Mouse (Mus musculus) midbrain, embryonic 15.5 days (tissue): ENCODE measurements at regions not wholly inside any gene's neighbourhood (a gene's known extent, or its start where the extent isn't known, plus 50 kb on each side); places are given as distances from the start of the nearest gene placed in this dataset.

Source experiments
- ATAC-seq: fragments of 200-750 bp; cut with Nextera tagmentation; replicated peaks from 2 replicates; pipeline ENCODE4 v1.8.0; 2017; ENCODE audit warnings: moderate TSS enrichment
- H3K27ac ChIP-seq: fragments of 300-500 bp; sonication (generic); 2 replicates; pipeline ENCODE4 v1.5.1; 2015; ENCODE audit warnings: mild to moderate bottlenecking, inconsistent platforms
- H3K27me3 ChIP-seq: fragments of 300-500 bp; sonication (generic); replicated peaks from 2 replicates; pipeline ENCODE4 v1.6.1; 2015; ENCODE audit warnings: inconsistent platforms
- H3K36me3 ChIP-seq: fragments of 300-500 bp; sonication (generic); replicated peaks from 2 replicates; pipeline ENCODE4 v1.6.1; 2015; ENCODE audit warnings: inconsistent platforms
- H3K4me1 ChIP-seq: fragments of 300-500 bp; sonication (generic); 2 replicates; pipeline ENCODE4 v1.6.1; 2015; ENCODE audit warnings: inconsistent platforms
- H3K4me2 ChIP-seq: fragments of 300-500 bp; sonication (generic); 2 replicates; pipeline ENCODE4 v1.6.1; 2015; ENCODE audit warnings: inconsistent platforms, mild to moderate bottlenecking, moderate library complexity
- H3K4me3 ChIP-seq: fragments of 300-500 bp; sonication (generic); 2 replicates; pipeline ENCODE4 v1.5.1; 2015; ENCODE audit warnings: mild to moderate bottlenecking, inconsistent platforms
- H3K9ac ChIP-seq: fragments of 300-500 bp; sonication (generic); 2 replicates; pipeline ENCODE4 v1.6.1; 2015; ENCODE audit warnings: mild to moderate bottlenecking, inconsistent platforms
- H3K9me3 ChIP-seq: fragments of 300-500 bp; sonication (generic); 2 replicates; pipeline ENCODE4 v1.6.1; 2016; ENCODE audit warnings: inconsistent platforms
- WGBS: fragments of 180-500 bp; shearing (Covaris S2); methylation state at CpG from one replicate; pipeline ENCODE4 v1.1.7; 2015; ENCODE audit warnings: mixed read lengths; 5-methylcytosine and 5-hydroxymethylcytosine counted together

DNA sequence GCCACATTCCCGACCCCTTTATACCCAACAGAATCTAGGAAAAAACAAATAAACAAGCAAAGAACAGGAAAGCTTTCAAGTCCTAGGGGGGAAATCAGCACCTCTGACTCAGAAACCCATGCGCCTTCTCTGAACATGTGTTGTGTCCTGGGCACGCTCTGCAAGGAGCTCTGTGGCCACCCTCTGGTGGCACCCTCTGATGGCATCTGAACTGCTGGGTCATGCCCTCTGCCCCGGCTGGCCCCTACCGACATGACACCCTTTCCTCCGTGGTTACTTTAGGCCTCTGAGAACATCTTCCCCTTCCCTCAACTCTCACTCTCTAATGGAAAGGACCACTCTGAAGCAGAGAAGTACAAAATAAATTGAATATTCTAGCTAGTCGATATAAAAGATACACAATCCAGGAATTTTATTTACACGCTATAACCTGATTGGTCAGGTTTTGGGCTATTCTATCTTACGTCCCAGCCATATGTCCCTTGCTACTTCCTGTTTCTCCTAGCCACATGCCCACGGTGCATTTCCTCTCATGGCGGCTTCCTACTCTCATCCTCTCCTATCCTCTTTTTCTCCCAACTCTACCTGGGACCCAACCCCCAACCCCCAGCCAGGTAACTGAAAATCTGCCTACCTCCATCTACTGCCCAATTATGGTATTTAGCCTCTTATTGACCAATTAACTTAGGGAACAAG, 248.5 kb downstream of the Setd4 start:
- H3K4me2 ChIP-seq = no peak overlapping the region
- WGBS = 87% methylated on average over 11 of the region's 11 CpGs
- no peak overlapping the region for H3K9ac ChIP-seq
- no peaks in the 10 kb centered on the region for H3K27me3 ChIP-seq
- no peaks in the 10 kb centered on the region for H3K9me3 ChIP-seq
- no peaks in the 10 kb centered on the region for H3K36me3 ChIP-seq
- H3K27ac ChIP-seq = no peak overlapping the region
- H3K4me3 ChIP-seq = no peak overlapping the region
- H3K4me1 ChIP-seq = no peaks in the 10 kb centered on the region
- ATAC-seq = no peak

DNA sequence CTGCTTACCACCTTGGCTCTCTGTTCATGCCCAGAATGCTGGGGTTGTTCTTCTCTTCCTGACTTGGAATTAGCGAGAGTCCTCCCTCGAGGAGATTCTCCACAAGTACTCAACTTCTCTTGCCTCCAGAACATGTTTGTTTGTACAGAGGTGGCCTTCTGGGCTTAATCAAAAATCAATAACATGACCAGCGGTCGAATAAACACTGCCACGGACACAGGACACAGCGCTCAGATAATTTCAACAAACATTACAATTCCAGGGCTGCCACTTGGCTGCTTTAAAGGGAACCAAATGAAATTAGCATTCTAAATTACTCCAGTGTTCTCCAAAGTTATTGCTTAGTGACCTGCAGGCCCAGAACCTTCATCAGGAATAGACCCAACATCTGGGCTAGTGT, 249.9 kb downstream of the Setd4 start:
- Histone ChIP-seq H3K4me2 (no peak overlapping the region), H3K27ac (no peak overlapping the region), H3K9me3 (no peaks in the 10 kb centered on the region), H3K4me3 (no peak overlapping the region), H3K4me1 (no peaks in the 10 kb centered on the region), H3K9ac (no peak overlapping the region), H3K27me3 (no peaks in the 10 kb centered on the region), H3K36me3 (no peaks in the 10 kb centered on the region)
- no peak for ATAC-seq
- WGBS = 83% methylated on average over 6 of the region's 6 CpGs

DNA sequence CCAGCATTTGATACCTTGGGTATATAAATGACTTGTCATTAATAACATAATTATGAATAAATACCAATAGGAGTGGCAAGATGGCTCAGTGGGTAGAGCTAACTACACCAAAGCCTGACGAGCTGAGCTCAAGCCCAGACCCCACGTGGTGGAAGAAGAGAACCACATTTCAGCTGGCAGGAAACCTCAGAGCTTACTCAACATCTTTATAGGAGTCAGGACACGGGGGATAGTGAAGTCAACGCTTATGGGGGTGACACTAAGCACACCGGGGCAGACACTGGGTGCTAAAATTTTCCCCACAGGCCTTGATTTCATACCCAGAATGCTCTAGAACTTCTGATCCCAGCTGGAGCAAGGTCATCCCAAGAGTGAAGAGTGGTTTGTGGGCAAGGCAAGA, 259.3 kb downstream of the Setd4 start:
- Histone ChIP-seq H3K9me3 (no peaks in the 10 kb centered on the region), H3K4me1 (no peaks in the 10 kb centered on the region), H3K27ac (no peak overlapping the region), H3K27me3 (no peaks in the 10 kb centered on the region), H3K4me3 (no peak overlapping the region), H3K9ac (no peak overlapping the region), H3K4me2 (no peak overlapping the region), H3K36me3 (no peaks in the 10 kb centered on the region)
- ATAC-seq = no peak
- 88% methylated on average over 5 of the region's 5 CpGs for WGBS

DNA sequence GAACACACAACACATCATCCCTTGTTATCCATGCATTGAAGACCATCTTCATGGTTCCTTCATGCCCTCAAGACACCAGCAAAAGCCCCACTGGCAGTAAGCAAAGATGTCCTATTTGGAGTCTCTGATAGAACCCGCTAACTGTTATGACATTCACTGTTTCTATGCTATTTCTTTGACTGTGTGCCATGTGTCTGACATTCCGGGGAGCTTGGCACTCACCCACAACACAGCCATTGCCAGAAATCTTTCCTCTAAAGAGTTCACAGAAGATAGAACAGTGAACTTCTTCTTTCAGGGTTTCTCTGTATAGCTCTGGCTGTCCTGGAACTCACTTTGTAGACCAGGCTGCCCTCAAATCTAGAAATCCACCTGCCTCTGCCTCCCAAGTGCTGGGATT, 261.2 kb downstream of the Setd4 start:
- no peaks in the 10 kb centered on the region for H3K4me1 ChIP-seq
- no peaks in the 10 kb centered on the region for H3K36me3 ChIP-seq
- no peaks in the 10 kb centered on the region for H3K9me3 ChIP-seq
- H3K27ac ChIP-seq = no peak overlapping the region
- no peak for ATAC-seq
- no peaks in the 10 kb centered on the region for H3K27me3 ChIP-seq
- no peak overlapping the region for H3K4me2 ChIP-seq
- 86% methylated on average over 2 of the region's 2 CpGs for whole genome bisulfite sequencing
- no peak overlapping the region for H3K9ac ChIP-seq
- no peak overlapping the region for H3K4me3 ChIP-seq

DNA sequence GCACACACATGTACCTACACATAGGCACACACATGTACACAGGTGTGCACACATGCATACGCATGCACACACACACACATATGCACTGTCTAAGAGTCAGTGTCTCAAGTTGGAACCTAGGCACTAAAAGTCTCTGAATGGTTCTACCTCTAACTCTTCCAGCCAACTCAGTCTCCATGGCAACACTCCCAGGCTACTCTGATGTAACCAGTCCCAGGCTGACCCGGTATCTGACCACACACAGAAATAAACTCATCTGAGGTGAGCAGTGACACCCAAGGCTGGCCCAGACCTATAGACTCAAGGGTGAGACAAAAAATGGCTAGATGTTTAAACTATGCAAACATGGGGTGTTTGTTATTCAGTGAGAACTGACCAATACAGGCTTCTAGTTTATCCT, 262.1 kb downstream of the Setd4 start:
- Histone ChIP-seq H3K9me3 (no peaks in the 10 kb centered on the region), H3K4me3 (no peak overlapping the region), H3K36me3 (no peaks in the 10 kb centered on the region), H3K9ac (no peak overlapping the region), H3K4me1 (no peaks in the 10 kb centered on the region), H3K27ac (no peak overlapping the region), H3K27me3 (no peaks in the 10 kb centered on the region), H3K4me2 (no peak overlapping the region)
- 82% methylated on average over 2 of the region's 2 CpGs for WGBS
- no peak for ATAC-seq

DNA sequence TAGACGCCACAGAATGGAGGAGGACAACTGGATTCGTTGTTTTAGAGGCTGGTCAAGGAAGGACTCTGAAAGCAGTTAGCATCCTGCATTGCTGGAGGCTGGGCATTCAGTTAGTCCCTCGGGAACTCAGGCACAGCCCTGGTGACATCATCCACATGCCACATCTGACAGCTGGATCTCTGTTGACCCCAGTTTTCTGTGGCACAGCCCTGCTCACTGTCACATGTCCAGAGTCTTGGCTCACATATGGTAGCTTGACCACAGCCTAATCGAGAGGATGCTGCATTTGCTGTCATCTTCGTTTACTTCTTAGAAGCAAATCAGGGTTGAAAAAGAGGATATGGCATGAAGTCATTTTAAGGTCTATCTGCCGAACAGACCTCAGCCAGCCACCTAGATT, 265.1 kb downstream of the Setd4 start:
- H3K9me3 ChIP-seq = no peaks in the 10 kb centered on the region
- no peak overlapping the region for H3K4me3 ChIP-seq
- H3K4me2 ChIP-seq = no peak overlapping the region
- no peaks in the 10 kb centered on the region for H3K36me3 ChIP-seq
- H3K27me3 ChIP-seq = no peaks in the 10 kb centered on the region
- no peak overlapping the region for H3K9ac ChIP-seq
- WGBS = 84% methylated on average over 6 of the region's 6 CpGs
- ATAC-seq = no peak
- no peaks in the 10 kb centered on the region for H3K4me1 ChIP-seq
- no peak overlapping the region for H3K27ac ChIP-seq

DNA sequence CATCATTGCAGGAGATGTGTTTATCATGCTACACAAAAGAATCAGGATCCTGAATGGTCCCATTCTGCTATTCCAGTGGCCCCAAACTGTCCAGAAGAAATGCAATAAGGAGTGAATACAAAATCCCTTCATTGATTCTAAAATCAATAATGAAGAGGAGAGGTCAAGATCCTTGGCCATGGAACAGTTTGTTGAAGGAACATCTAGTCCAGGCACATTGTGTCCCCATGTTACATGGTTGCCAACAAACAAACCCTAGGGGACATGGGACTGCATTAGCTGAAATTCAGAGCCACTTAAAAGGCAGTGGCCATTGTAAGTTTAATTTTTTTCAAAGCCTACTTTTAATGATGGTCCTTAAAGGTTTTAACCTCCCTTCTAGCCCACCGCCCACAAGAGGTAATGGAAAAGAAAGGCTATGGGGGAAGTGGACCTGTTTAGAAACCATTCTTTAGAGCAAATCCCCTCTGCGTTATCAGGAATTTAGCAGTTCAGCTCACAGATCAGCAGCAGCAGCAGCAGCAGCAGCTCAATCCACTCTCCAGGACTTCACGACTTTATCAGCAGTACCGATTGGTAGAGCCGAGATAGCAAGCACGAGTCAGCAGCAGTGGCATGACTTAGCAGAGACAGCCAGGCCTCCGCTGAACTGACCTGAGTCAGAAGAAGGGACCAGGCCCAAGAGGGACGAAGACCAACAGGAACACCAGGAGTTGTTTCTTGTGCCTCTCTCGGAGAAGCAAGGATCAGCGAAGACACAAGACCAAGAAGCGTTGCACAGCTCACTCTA, 268.3 kb downstream of the Setd4 start:
- Histone ChIP-seq H3K27me3 (no peaks in the 10 kb centered on the region), H3K9ac (no peak overlapping the region)
- ATAC-seq = no peak

DNA sequence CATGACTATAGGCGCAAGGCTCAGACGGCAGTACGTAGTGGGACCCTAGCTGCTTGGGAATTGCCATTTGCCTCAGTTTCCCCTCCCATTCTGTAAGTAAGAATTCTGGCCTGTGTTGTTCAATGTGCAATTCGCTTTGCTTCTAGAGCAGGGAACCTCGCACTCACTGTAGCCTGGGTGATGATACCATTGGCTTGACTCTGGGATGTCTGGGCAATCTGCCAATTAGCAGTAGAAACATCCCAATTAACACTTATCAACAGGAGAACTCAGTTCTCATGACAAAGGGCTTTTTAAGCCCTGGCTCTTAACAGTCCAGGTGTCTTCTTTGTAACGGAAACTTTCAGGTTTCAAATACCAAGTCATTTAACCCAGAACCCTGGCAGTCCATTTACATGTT, 270.2 kb downstream of the Setd4 start:
- no peak for ATAC-seq
- Histone ChIP-seq H3K36me3 (no peaks in the 10 kb centered on the region), H3K9me3 (no peaks in the 10 kb centered on the region), H3K9ac (no peak overlapping the region), H3K4me2 (no peak overlapping the region), H3K27ac (no peak overlapping the region), H3K4me3 (no peak overlapping the region), H3K27me3 (no peaks in the 10 kb centered on the region), H3K4me1 (peaks cover 4% of the 10 kb centered on the region; the same call in 1 of the 2 replicates)
- WGBS = 72% methylated on average over 6 of the region's 6 CpGs

More for the DNA sequence above, 268.3 kb downstream of the Setd4 start:
- Histone ChIP-seq H3K9me3 (no peaks in the 10 kb centered on the region), H3K36me3 (no peaks in the 10 kb centered on the region), H3K27ac (no peak overlapping the region), H3K4me1 (peaks cover 4% of the 10 kb centered on the region; the same call in 1 of the 2 replicates), H3K4me2 (no peak overlapping the region), H3K4me3 (no peak overlapping the region)
- WGBS = 85% methylated on average over 11 of the region's 11 CpGs

DNA sequence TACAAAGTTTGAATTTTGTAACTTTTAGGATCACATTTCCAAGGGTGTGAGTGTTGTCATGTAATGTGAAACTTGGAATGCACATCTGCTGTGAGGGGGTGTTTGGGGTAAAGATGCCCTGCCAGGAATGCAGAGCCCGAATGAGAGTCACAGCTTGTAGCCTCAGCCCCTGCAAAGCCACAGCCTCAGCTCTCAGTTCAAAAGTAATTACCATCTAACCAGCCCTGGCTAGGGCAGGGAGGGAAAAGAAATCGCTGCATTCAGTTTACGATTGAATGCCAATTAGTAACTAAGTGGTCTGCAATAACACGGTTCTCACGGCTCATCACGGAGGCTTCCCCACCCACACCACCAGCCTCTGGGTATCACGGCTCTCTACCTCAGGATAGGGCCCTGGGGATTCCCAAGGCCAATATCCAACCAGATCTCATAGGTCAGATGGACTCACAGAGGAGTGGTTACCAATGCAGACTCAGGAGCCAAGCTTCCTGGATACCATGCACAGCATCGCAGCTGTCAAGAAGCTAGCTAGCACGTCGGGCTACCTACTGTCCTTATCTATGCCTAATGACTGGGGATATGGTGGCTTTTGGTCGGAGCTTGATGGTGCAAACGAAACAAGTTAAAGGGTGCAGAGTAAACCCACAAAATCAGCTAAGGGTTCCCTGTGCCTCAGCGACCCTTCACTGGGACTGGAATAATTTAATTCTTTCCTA, 275.0 kb downstream of the Setd4 start:
- Histone ChIP-seq H3K4me3 (no peak overlapping the region), H3K4me1 (peaks cover 4% of the 10 kb centered on the region; the same call in 1 of the 2 replicates), H3K27me3 (no peaks in the 10 kb centered on the region), H3K27ac (no peak overlapping the region), H3K9me3 (no peaks in the 10 kb centered on the region), H3K4me2 (no peak overlapping the region), H3K36me3 (no peaks in the 10 kb centered on the region), H3K9ac (no peak overlapping the region)
- 37% methylated on average over 13 of the region's 13 CpGs for WGBS
- no peak for ATAC-seq

DNA sequence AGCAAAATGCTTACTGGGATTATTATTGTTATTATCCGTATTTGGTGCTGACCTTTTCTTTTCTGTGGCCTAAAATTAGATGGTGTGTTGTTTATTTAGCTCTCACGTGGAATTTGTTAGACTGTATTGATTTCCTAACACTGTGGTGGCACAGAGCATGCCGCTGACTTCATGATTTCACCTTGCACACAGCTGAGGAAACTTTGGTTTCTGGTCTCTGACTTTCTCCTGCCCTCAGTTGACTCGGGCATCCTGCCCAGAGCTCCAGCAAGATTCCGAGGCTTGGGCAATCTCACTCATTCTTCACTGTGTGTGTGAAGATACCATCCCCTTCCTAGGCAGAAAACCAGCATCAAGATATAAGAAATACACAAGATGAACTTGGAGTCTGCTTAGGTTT, 279.0 kb downstream of the Setd4 start:
- WGBS = 86% methylated on average over 5 of the region's 5 CpGs
- no peak overlapping the region for H3K27ac ChIP-seq
- no peak overlapping the region for H3K4me3 ChIP-seq
- no peaks in the 10 kb centered on the region for H3K27me3 ChIP-seq
- no peak overlapping the region for H3K9ac ChIP-seq
- H3K4me2 ChIP-seq = no peak overlapping the region
- no peak for ATAC-seq
- H3K9me3 ChIP-seq = no peaks in the 10 kb centered on the region
- no peaks in the 10 kb centered on the region for H3K36me3 ChIP-seq
- no peaks in the 10 kb centered on the region for H3K4me1 ChIP-seq

DNA sequence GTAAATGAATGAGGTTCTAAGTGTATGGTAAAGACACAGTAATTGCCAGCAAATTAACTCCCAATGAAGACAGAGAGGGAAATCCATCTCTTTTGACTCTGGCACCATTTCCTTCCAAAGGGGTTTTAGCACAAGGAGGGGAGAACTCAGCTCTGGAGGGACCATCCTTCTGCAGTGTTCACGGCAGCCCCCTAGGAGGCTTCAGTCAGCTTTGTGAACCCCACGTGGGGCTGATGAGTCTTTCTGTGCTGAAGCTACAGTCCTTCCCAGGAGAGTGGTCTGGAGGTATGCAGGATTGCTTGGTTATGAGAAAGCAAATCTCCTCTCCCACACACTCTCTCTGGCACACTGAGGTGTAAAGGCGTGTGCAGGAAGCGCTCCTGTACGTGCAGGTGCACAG, 280.7 kb downstream of the Setd4 start:
- Histone ChIP-seq H3K27me3 (no peaks in the 10 kb centered on the region), H3K27ac (no peak overlapping the region), H3K4me3 (no peak overlapping the region), H3K36me3 (no peaks in the 10 kb centered on the region), H3K4me2 (no peak overlapping the region), H3K4me1 (no peaks in the 10 kb centered on the region), H3K9me3 (no peaks in the 10 kb centered on the region), H3K9ac (no peak overlapping the region)
- 70% methylated on average over 5 of the region's 5 CpGs for WGBS
- no peak for ATAC-seq

DNA sequence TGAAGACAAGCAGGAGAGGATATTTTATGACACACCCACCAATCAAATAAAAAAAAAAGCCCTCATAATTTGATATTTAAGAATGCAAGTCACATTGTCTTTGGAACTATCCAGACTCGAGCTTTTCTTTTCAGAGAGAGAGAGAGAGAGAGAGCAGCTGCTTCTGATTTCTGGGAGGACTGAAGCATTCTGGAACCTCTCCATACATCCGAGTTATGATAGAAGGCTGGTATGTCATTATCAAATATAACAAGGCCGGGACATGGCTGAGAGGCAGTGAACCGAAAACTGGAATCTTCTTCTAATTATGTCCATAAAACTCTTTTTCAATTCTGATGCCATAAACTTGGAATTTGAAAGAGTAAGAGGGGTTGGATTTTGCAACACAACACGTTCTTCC, 284.3 kb downstream of the Setd4 start:
- Histone ChIP-seq H3K4me1 (no peaks in the 10 kb centered on the region), H3K9ac (no peak overlapping the region), H3K27me3 (no peaks in the 10 kb centered on the region), H3K27ac (no peak overlapping the region), H3K36me3 (no peaks in the 10 kb centered on the region), H3K4me2 (no peak overlapping the region), H3K4me3 (no peak overlapping the region), H3K9me3 (no peaks in the 10 kb centered on the region)
- WGBS = 85% methylated on average over 5 of the region's 5 CpGs
- no peak for ATAC-seq
